Mouse (Mus musculus): ENCODE results near the gene Tjp1.

Tjp1 gene

GRCm38 (mm10) chr7:65388243-65389013, 139.2 kb downstream of the Tjp1 start:
- DNase-seq (ENCODE audit: low spot score) = no peak

- no peak for DNase-seq (ENCODE audit: low spot score)
Observed at GRCm38 (mm10) chr7:65387560-65388175, 139.9 kb downstream of the Tjp1 start.

DNA sequence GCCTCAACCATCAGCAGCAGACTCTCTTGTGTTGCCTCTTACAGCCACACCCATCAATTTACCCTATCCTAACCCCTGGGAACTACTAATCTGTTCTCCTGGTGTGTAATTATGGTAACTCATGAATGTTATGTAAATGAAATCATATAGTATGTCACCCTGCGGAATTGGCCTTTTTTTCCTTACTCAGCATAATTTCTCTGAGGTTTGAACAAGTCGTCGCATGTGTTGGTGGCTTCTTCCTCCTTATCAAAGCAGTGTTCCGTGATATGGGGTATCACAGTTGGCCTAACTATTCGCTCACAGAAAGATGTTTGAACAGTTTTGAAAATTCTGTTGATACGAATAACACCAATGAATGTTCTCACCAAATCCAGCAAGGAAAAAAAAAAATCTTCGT, 142.8 kb downstream of the Tjp1 start:
- no peak for DNase-seq (ENCODE audit: low spot score)

GRCm38 (mm10) chr7:65382515-65383283, 144.9 kb downstream of the Tjp1 start:
- DNase-seq (ENCODE audit: low spot score) = no peak

GRCm38 (mm10) chr7:65381896-65382295, 145.7 kb downstream of the Tjp1 start:
- DNase-seq (ENCODE audit: low spot score) = no peak

- no peak for DNase-seq (ENCODE audit: low spot score)
Observed at GRCm38 (mm10) chr7:65380716-65381115, 146.9 kb downstream of the Tjp1 start.

DNA sequence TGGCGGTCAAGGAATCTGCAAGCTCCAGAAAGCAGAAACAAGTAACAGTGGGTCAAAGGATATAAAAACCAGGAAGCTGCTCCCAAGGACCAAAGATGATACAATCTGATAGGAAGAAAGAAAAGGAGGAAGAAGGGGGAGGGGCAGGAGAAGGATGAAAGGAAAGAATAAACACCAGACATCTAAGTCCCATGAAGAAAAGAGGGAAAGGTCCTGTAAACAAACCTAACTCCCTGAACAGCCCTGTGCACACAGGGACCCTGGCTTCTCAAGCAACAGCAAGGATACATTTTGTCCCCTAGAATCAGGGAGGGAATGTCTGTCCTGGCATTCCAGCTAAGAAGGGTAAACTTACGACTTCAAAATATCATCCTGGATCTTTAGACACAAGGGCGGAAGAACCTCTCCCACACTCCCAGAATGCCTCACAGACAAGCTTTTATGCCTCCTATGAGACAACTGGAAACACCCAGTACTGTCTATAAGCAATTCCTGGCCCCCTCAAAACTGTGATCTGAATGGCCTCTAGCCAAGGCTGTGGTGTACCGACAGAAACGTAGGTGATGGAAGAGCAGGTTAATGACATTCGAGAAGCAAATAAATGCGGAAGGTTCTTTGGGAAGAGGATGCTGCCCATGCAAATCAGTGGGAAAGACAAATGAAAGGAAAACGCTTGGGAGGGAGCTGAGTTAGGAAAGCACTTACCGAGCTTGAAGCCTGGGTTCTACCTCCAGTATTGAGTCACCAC, 148.6 kb downstream of the Tjp1 start:
- no peak for DNase-seq (ENCODE audit: low spot score)

GRCm38 (mm10) chr7:65377521-65377920, 150.1 kb downstream of the Tjp1 start:
- DNase-seq (ENCODE audit: low spot score) = no peak

DNA sequence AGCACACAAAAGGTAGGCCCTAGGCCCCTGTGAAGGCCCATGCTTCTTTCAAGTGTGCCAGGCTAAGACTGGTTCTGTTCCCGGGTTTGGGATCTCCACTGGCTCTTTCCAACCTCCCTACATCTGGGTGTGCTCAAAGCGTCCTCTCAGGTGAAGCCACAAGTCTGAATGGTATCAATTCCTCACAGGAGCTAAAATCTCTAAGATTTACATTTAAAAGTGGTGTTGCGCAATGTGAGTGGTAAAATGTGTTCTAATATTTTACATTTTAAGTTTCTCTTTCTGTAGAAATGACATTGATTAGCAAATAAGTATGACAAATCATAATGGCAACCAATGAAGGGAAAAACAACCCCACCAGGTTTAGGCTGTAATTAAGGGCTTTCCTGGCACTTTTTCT, 152.0 kb downstream of the Tjp1 start:
- no peak for DNase-seq (ENCODE audit: low spot score)

- no peak for DNase-seq (ENCODE audit: low spot score)
Observed at GRCm38 (mm10) chr7:65375176-65375575, 152.4 kb downstream of the Tjp1 start.

- no peak for DNase-seq (ENCODE audit: low spot score)
Observed at GRCm38 (mm10) chr7:65373336-65373735, 154.2 kb downstream of the Tjp1 start.

DNA sequence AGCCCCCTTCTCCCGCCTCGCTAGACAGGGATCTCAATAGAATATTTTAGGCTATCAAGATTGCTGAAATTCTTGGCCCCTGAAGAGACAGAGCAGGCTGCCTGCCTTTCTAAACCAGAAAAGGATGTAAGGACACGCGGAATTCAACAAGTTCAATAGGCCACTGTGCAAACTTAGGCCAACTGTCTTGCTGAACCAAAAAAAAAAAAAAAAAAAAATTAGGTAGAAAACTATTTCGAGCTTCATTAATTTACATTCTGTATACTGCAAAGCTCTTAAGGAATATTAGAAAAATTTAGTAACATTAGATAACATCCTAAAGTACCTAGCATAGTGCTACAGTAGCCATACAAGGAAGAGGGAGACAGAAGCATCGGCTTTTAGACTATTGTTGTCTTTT, 155.8 kb downstream of the Tjp1 start:
- DNase-seq (ENCODE audit: low spot score) = no peak

DNA sequence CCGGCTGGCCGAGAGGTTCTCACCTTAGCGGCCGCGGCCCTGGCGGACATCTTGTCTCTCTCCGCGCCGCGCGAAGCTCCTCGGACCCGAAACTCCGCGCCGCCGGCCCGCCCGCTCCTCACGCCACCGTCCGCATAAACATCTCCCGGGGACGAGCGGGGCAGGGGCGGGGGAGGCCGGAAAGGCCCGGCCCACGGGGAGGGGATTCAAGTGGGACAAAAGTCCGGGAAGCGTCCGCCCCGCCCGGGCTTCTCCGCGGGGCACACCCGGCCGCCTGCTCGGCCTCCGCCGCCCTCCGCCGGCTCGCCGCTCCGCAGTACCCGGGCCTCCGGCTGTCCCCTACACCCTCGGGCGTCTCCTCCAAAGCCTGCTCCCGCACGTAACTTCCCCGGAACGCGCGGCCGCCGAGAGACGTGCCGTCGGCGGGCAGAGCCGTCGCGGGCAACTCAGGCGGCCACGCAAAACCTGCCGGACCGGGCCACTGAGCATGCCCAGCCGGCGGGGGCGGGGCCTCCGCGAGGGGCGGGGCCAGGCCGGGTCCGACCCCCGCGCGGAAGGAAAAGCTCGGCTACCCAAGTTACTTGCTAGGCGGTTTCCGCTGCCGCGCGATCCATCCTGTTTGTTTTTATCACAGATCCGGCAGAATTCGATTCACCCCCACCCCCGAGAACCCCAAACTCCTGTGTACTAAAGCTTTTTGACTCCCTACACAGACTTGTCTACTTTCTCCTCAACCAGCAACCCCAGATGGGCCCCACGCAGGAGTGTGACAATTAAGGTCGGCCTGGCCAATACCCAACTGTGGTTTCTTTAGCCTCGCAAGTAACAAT, 156.6 kb downstream of the Tjp1 start:
- peak; percentile 89 for DNase-seq (ENCODE audit: low spot score)

DNA sequence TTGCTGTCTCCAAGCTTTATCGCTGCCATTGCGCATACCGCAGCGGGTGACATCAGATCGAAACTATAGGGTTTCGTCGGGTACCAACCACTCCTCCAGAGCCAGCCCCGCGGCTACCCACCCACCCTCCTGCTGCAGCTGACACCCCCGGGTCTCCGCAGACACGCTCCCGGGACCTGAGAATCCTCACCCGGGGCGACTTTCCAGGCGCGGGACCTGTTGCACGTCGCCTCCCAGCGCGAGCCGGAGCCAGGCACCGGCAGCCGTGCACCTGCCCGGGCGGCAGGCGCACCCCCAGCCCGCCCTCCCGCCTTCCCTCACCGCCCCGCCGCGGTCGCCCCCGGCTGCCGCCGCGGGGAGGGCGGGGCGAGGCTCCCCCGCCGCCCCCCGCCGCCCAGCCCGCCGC, 157.2 kb downstream of the Tjp1 start:
- no peak for DNase-seq (ENCODE audit: low spot score)

GRCm38 (mm10) chr7:65369101-65369500, 158.5 kb downstream of the Tjp1 start:
- DNase-seq (ENCODE audit: low spot score) = no peak

DNA sequence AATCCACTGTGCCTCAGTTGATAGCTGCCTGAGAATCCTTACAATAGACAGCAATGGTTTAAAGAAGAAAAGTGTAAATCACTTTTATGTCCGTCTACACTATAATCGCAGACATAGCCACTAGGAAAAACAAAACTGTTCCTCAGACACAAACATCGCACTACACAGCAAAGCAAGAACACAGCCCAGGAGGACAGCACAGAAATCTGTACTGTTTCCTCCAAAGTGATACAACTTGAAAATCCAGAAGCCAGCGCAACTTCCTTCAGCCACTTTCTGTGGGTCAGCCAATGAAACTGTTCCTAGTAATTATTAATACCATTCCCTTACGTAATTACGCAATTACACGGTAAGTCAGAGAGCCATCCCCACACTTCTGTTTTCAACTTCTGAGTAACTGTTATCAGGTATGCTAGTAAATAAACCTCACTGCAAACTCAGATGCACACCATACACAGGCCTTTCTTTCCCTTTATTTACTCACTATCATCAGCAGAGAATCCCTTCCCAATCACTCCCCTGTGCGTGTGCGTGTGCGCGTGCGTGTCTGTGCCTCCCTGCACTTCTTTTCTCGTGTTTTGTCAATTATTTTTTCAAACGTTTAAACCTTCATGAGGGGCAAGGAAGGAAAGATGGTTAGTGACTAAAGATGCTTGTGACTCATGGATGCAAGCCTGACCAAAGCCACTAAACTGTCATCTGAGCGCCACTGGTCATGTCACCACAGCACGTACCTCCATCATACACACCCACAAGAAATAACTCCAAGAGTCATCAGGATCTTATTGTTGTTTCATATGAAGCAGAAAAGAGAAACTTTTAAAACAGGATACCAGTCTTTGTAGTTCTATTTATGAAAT, 160.0 kb downstream of the Tjp1 start:
- no peak for DNase-seq (ENCODE audit: low spot score)

DNA sequence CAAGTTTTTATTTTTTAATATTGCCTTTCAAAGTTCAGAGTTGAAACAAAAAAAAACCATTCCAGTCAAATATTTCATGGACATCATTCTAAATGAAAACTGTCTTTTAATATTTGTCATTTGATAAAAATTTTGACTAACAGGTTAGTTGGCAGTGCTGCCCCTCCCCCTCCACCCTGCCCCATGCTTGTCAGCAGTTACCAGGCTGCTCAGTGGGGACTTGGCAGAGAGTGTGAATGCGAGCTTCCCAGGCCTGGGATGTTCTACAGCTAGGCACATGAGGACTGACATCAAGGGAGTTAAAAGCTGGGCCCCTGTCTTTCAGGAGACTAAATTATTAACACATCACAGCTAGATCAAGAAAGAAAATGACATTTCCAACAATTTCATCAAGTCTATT, 161.4 kb downstream of the Tjp1 start:
- no peak for DNase-seq (ENCODE audit: low spot score)

GRCm38 (mm10) chr7:65365560-65365959, 162.0 kb downstream of the Tjp1 start:
- DNase-seq (ENCODE audit: low spot score) = no peak

GRCm38 (mm10) chr7:65360278-65360677, 167.3 kb downstream of the Tjp1 start:
- DNase-seq (ENCODE audit: low spot score) = no peak

DNA sequence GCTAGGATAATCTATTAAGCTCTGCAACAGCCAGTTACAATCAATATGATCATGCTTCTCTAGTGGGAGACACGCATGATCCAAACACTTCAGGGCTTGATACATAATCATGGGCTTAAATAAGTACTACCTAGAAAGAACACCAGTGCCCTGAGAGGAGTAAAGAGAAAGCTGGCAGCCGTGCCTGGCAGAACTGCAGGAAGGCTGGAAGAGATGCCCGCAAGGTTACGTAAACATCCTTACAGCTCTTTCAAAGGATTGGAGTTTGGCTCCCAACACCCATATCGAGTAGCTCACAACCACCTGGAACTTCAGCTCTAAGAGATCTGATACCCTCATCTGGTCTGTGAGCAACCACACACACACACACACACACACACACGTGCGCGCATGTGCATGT, 167.8 kb downstream of the Tjp1 start:
- DNase-seq (ENCODE audit: low spot score) = no peak

Measured in layer of hippocampus, adult 11-12 months (tissue).